Mouse (Mus musculus) limb, embryonic 15.5 days (tissue): ENCODE data around the gene Rspry1. TPM values are rescaled to one million over a fixed set of nuclear protein-coding genes. Genes with fewer than 3 reads are reported as not detected.

Experiments
- ATAC-seq: fragments of 200-750 bp; cut with Nextera tagmentation; 2 replicates; pipeline ENCODE4 v1.8.0; 2017; ENCODE audit warnings: low read depth, moderate TSS enrichment; ENCODE audit not compliant: insufficient number of reproducible peaks, low FRiP score, low TSS enrichment
- H3K27ac ChIP-seq: fragments of 300-500 bp; sonication (generic); 2 replicates; pipeline ENCODE4 v1.5.1; 2015; ENCODE audit warnings: moderate library complexity, mild to moderate bottlenecking, inconsistent platforms
- H3K27me3 ChIP-seq: fragments of 300-500 bp; sonication (generic); 2 replicates; pipeline ENCODE4 v1.6.1; 2015; ENCODE audit warnings: inconsistent platforms
- H3K36me3 ChIP-seq: fragments of 300-500 bp; sonication (generic); 2 replicates; pipeline ENCODE4 v1.6.1; 2015; ENCODE audit warnings: inconsistent platforms
- H3K4me1 ChIP-seq: fragments of 300-500 bp; sonication (generic); 2 replicates; pipeline ENCODE4 v1.6.1; 2015; ENCODE audit warnings: inconsistent platforms
- H3K4me2 ChIP-seq: fragments of 300-500 bp; sonication (generic); 2 replicates; pipeline ENCODE4 v1.6.1; 2015; ENCODE audit warnings: mild to moderate bottlenecking, inconsistent platforms
- H3K4me3 ChIP-seq: fragments of 300-500 bp; sonication (generic); 2 replicates; pipeline ENCODE4 v1.5.1; 2015; ENCODE audit warnings: mild to moderate bottlenecking, inconsistent platforms
- H3K9ac ChIP-seq: fragments of 300-500 bp; sonication (generic); 2 replicates; pipeline ENCODE4 v1.6.1; 2015; ENCODE audit warnings: inconsistent platforms
- H3K9me3 ChIP-seq: fragments of 300-500 bp; sonication (generic); 2 replicates; pipeline ENCODE4 v1.6.1; 2016; ENCODE audit warnings: inconsistent platforms
- WGBS: fragments of 180-500 bp; shearing (Covaris S2); methylation state at CpG from one replicate; pipeline ENCODE4 v1.1.7; 2015; 5-methylcytosine and 5-hydroxymethylcytosine counted together
- polyA plus RNA-seq: library from polyadenylated mRNA; unstranded; fragments of >200 nt; fragmentation: Nextera tagmentation; extraction: Ambion mirVana; gene quantifications from 2 replicates; pipeline ENCODE4 v1.2.1, GENCODE M21; 2015

Gene Rspry1
- polyA plus RNA-seq, 1 experiment from 2014 or later: 36.7 TPM

- Histone ChIP-seq H3K4me3 (no peak overlapping the region), H3K36me3 (peaks cover 14% of the 10 kb centered on the region), H3K27ac (no peak overlapping the region), H3K9me3 (no peaks in the 10 kb centered on the region), H3K27me3 (no peaks in the 10 kb centered on the region), H3K4me1 (peaks cover 6% of the 10 kb centered on the region), H3K9ac (no peak overlapping the region), H3K4me2 (no peak overlapping the region)
- ATAC-seq: no peak
- 74% methylated on average over 2 of the region's 2 CpGs for WGBS
Measured at GRCm38 (mm10) chr8:94664722-94665121, 63.0 kb downstream of the Rspry1 start.

DNA sequence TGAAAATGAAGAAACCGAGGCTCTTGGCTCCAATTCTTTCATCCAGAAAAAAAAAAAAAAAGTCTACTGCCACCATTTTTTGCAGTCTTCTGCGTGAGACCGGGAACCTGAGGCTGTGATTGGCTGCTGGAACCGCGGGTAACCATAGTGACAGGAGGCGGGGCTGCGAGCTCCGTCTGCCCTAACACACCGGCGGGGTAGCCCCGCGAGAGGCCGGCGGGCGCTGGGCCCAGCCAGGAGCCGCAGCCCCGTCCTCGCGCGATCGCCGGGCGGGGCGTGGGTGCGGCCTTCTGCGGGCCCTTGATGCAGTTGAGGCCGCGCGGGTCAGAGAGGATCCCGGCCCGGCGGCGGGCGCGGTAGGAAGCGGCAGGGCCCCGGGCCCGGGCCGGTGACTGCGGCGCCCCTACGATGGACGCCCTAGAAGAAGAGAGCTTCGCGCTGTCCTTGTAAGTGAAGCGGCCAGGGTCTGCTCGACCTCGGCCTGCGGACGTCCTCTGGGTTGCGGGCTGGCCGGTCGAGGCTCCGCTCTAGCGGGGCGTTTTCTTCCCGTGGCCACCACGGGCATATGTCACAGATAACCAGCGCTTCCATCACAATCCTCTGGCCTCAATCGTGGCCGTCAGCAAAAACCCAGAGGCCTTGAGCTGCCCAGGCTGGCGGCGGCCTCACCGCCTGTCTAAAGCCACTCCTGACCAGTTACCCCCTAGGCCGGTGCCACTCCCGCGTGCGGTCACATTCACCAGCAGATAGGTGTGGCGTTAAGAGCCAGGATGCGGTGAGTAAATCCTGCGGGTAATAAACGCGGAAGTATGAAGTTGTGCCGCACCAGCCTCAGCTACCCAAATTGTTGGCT lies 64.9 kb downstream of the Rspry1 start, which contains the start of gene Arl2bp:
Arl2bp (plus strand) TSS at position 145 of the 853 bp plus-strand sequence.
- peak within 1 kb of the TSS; percentile 85 for H3K27ac ChIP-seq
- peak; percentile 98 for ATAC-seq
- H3K4me1 ChIP-seq: peaks cover 6% of the 10 kb centered on the region
- H3K9ac ChIP-seq: peak within 1 kb of the TSS; percentile 82
- H3K9me3 ChIP-seq: no peaks in the 10 kb centered on the region
- H3K4me3 ChIP-seq: peak within 1 kb of the TSS; percentile 80
- H3K36me3 ChIP-seq: peaks cover 30% of the 10 kb centered on the region
- no peaks in the 10 kb centered on the region for H3K27me3 ChIP-seq
- H3K4me2 ChIP-seq: peak within 1 kb of the TSS; percentile 63
- WGBS: under 1% methylated on average over 73 of the region's 74 CpGs

DNA sequence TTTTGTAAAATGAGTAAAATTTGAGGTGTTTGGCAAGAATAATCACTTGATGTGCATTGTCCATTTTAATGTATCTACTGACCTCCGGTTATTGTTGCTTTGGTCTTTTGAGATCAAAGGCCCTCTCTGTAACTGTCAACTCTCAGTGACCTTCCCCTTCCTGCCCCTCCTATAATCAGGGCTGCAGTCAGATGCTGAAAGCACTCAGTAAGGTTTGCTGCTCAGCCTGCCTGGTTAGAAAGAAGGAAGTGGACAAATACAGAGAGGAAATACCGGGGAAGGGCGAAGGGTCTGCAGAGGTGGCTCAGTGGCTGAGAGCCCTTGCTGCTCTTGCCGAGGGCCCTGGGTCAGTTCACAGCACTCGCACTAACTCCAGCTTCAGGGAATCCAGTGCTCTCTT lies 72.6 kb downstream of the Rspry1 start:
- Histone ChIP-seq H3K4me3 (no peak overlapping the region), H3K9me3 (no peaks in the 10 kb centered on the region), H3K4me1 (no peaks in the 10 kb centered on the region), H3K9ac (no peak overlapping the region), H3K4me2 (no peak overlapping the region), H3K36me3 (peaks cover 58% of the 10 kb centered on the region), H3K27ac (no peak overlapping the region), H3K27me3 (no peaks in the 10 kb centered on the region)
- WGBS: 67% methylated on average over 5 of the region's 5 CpGs
- no peak for ATAC-seq

DNA sequence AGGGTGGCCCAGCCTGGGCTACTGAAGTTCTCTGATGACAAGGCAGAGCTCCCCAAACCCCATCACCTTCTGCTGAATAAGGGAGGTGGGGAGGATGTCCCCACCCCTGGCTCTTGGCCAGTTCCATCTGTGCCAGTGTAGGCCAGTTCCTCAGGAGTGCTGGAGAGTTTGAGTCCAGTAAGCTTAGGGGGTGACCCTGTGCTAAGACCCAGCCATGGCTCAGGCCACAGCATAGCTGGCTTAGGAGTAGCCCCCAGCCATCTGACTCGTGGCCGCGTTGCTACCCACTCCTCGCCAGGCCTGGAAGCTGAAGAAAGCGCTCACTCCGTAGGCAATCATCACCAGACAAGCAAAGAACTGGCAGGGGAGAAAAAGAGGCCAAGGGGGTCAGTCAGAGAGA lies 74.2 kb downstream of the Rspry1 start:
- 85% methylated on average over 6 of the region's 6 CpGs for WGBS

DNA sequence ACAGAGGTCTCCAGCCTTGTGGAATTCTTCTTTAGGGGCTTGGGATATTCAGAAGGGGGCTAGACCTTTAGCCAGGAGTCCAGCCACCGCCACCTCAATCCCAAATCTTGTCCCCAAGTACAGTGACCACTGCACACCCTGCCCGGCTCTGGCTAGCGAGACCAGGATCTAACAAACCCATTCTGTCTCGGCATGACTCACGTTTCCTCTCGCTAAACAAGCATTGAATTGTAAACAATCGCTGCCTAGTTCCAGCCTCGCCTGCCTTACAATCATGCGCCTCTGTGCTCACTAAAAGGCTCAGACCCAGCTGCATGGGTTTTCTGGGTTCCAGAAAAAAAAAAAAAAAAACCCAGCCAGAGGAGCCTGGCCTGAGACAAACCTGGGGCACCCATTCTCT lies 76.8 kb downstream of the Rspry1 start:
- Histone ChIP-seq H3K9me3 (no peaks in the 10 kb centered on the region), H3K9ac (no peak overlapping the region), H3K4me2 (no peak overlapping the region), H3K4me3 (no peak overlapping the region), H3K4me1 (no peaks in the 10 kb centered on the region), H3K27me3 (no peaks in the 10 kb centered on the region), H3K27ac (peak overlapping the region; percentile 19; the same call in 1 of the 2 replicates), H3K36me3 (peaks cover 21% of the 10 kb centered on the region)
- WGBS: 55% methylated on average over 9 of the region's 9 CpGs
- no peak for ATAC-seq

More for the DNA sequence above, 74.2 kb downstream of the Rspry1 start:
- Histone ChIP-seq H3K36me3 (peaks cover 47% of the 10 kb centered on the region), H3K4me3 (no peak overlapping the region), H3K27ac (no peak overlapping the region), H3K27me3 (no peaks in the 10 kb centered on the region), H3K4me1 (no peaks in the 10 kb centered on the region), H3K4me2 (no peak overlapping the region), H3K9me3 (no peaks in the 10 kb centered on the region), H3K9ac (no peak overlapping the region)
- ATAC-seq: peak; percentile 70

DNA sequence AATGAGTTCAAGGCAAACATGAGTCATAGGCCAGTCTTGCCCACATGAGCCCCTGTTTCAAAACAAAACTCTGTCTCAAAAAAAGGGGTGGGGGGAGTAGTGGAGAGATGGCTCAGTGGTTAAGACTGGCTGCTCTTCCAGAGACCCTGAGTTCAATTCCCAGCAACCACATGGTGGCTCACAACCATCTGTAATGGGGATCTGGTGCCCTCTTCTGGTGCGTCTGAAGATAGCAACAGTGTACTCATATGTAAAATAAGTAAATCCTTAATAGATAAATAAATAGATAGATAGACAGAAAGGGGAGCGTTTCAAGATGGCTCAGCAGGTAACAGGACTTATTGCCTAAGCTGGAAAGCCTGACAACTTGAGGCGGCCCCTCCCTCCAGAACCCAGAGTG lies 78.7 kb downstream of the Rspry1 start:
- Histone ChIP-seq H3K9ac (no peak overlapping the region), H3K27me3 (no peaks in the 10 kb centered on the region), H3K36me3 (0 out of 2 replicates have a peak, but pooled peaks cover 6% of the 10 kb centered on the region), H3K4me3 (no peak overlapping the region), H3K9me3 (no peaks in the 10 kb centered on the region), H3K4me1 (no peaks in the 10 kb centered on the region), H3K4me2 (no peak overlapping the region), H3K27ac (no peak overlapping the region)
- ATAC-seq: no peak
- WGBS: 84% methylated on average over 3 of the region's 3 CpGs

DNA sequence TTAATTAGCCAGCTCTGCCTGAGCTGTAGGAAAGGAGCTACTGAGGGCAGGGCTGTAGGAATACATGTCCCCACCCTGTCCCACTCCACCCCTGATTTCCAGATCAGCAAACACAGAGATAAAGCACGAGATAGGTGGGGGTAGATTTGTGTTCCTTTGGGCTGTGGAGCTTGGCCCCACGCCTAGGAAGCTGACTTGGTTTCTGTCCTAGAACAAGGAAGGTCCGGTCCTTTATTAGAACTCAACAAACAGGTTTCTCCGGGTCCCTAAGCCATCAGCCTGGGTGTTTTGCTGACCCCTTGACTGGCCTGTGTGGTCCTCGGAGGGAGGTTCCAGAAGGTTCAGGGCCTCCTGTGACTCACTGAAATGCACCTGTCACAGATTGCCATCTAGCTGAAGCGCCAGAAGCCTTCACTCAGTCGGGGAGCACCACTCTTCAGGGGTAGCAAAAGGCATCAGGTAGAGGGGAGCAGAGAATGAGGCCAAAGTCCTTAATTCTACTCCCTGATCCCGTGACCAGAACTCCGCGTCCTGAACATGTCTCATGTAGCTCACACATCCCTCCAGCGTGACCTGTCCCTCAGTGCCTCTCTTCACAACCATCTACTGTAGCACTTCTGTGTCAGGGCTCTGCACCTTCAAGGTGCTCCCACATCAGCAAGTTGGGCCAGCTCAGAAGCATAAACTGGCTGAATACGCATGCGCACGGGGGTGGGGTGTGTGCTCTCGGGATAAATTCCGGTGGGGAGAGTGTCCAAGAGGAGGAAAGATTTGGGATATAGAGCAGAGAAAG lies 81.2 kb downstream of the Rspry1 start:
- no peak overlapping the region for H3K9ac ChIP-seq
- H3K4me2 ChIP-seq: no peak overlapping the region
- H3K4me3 ChIP-seq: no peak overlapping the region
- H3K9me3 ChIP-seq: no peaks in the 10 kb centered on the region
- H3K4me1 ChIP-seq: no peaks in the 10 kb centered on the region
- no peaks in the 10 kb centered on the region for H3K36me3 ChIP-seq
- no peak for ATAC-seq
- no peaks in the 10 kb centered on the region for H3K27me3 ChIP-seq
- 75% methylated on average over 16 of the region's 16 CpGs for WGBS
- no peak overlapping the region for H3K27ac ChIP-seq

DNA sequence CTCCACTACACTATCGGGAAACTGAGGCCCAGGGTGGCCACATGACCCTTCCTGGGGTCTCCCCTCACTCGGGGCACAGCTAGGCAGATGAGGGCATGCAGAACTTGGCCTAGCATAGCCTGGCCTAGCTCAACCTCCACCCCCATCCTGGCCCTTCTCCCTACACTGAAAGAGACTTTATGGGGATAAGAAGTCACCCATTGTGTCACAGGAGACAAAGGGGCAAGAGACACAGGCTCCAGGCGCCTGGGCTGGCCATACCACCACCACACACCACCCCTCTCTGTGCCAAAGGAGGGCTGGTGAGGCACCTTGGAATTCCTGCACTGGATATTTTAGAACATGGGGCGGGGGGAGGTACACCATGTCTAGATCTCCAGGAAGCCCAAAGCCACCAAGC lies 82.5 kb downstream of the Rspry1 start:
- no peaks in the 10 kb centered on the region for H3K27me3 ChIP-seq
- no peak overlapping the region for H3K27ac ChIP-seq
- no peaks in the 10 kb centered on the region for H3K9me3 ChIP-seq
- H3K4me2 ChIP-seq: no peak overlapping the region
- no peaks in the 10 kb centered on the region for H3K4me1 ChIP-seq
- no peaks in the 10 kb centered on the region for H3K36me3 ChIP-seq
- no peak overlapping the region for H3K9ac ChIP-seq
- WGBS: 72% methylated on average over 4 of the region's 4 CpGs
- no peak for ATAC-seq
- no peak overlapping the region for H3K4me3 ChIP-seq

GRCm38 (mm10) chr8:94685953-94686352 lies 84.2 kb downstream of the Rspry1 start:
- ATAC-seq: no peak
- H3K4me3 ChIP-seq: no peak overlapping the region
- no peaks in the 10 kb centered on the region for H3K27me3 ChIP-seq
- H3K36me3 ChIP-seq: no peaks in the 10 kb centered on the region
- no peak overlapping the region for H3K27ac ChIP-seq
- H3K9ac ChIP-seq: no peak overlapping the region
- no peaks in the 10 kb centered on the region for H3K4me1 ChIP-seq
- H3K9me3 ChIP-seq: no peaks in the 10 kb centered on the region
- WGBS: 63% methylated on average over 9 of the region's 9 CpGs
- no peak overlapping the region for H3K4me2 ChIP-seq

- Histone ChIP-seq H3K4me2 (no peak overlapping the region), H3K27me3 (peaks cover 62% of the 10 kb centered on the region), H3K9me3 (no peaks in the 10 kb centered on the region), H3K4me3 (0 out of 2 replicates have a peak overlapping the region, but pooled peaks have one; percentile 41), H3K27ac (no peak overlapping the region), H3K4me1 (peaks cover 21% of the 10 kb centered on the region), H3K9ac (no peak overlapping the region), H3K36me3 (no peaks in the 10 kb centered on the region)
- WGBS: 5% methylated on average over 6 of the region's 6 CpGs
- no peak for ATAC-seq
Measured at GRCm38 (mm10) chr8:94694701-94695100, 93.0 kb downstream of the Rspry1 start.

DNA sequence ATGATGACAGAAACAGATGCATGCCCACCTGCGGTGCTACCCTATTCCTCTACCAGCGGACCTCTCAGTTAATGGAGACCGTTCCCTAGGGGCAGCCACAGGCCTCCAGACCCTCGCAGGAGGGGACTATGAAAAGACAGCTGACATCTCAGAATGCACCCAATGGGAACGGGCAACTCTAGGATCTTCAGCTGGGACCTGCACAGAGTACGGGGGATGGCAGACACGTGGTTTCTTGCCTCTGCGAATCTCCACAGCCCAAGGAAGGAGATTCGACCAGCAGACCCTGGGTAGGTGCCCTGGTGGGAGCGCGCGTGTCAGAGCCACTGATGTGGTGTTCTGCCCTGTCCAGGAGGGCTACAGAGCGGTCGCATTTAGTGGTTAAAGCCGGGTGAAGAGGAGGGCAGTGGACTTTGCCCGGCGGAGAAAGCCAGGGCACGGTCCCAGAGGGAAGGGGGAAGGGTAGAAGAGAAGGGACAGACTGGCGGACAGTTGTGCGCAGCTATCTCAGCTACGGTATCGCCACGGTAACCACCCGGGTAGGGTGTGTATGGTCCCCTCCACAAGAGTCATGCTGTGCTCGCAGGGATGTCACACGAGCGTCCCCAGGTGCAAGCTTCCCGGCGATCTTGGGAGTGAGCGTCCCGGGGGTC lies 93.7 kb downstream of the Rspry1 start:
- WGBS: under 1% methylated on average over 31 of the region's 31 CpGs
- Histone ChIP-seq H3K27me3 (peaks cover 62% of the 10 kb centered on the region), H3K9ac (no peak overlapping the region), H3K36me3 (no peaks in the 10 kb centered on the region), H3K4me1 (peaks cover 21% of the 10 kb centered on the region), H3K4me2 (peak overlapping the region; percentile 83), H3K4me3 (peak overlapping the region; percentile 41), H3K27ac (no peak overlapping the region), H3K9me3 (no peaks in the 10 kb centered on the region)
- ATAC-seq: 0 out of 2 replicates have a peak, but pooled peaks have one; percentile 16
